Mouse (Mus musculus): ENCODE data around the gene Prtn3.
A peak's percentile ranks its signal among the peaks of the same experiment; 100 is the strongest.

Prtn3 gene

DNA sequence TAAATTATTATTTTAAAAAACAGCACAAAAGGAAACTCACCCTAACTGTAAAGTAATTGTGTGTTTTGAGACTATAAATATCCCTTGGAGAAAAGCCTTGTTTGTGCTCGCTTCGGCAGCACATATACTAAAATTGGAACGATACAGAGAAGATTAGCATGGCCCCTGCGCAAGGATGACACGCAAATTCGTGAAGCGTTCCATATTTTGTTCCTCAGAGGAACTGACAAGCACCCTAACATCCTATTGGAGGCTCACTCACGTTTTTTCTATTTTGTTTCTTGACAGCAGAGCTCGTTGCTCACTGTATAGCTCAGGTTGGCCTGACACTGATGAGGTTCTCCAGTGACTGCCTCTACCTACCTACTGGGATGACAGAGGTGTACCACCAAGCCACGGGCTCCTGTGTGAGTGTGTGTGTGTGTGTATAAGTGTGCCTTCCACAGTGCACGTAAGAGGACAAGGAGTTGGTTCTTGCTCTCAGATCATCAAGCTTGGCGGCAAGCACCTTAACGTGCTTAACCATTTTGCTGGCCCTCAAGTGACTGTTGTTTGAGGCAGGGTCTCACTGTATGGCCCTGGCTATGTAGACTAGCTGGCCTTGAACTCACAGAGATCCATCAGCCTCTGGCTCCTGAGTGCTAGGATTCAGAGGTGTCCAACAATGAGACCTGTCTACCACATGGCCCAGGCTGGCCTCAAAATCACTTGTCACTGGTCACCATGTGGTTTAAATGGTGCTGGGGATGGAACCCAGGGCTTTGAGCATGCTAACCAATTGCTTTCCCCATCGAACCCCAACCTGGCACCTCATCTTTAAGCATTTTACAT is 35.0 kb downstream of the Prtn3 start:
- no peak for DNase-seq (ENCODE audit: low read depth, low spot score)

DNA sequence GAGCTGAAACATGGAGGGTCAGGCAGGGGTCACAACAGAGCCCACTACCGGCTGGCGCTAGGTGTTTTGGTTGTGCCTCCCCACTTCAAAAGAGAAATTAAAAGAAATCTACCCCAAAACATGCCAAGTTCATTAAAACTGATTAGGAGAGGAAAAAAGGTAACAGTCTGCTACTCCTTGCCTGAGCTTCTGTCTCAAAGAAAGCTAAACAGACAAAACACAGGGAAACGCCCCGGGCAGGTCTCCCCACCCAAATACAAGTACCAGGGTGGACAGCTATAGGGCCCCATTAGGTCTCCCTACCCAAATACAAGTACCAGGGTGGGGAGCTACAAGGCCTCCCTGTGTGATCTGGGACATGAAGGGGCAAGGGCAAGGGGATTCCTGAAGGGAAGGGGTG is 36.3 kb downstream of the Prtn3 start, which contains the start of gene Gm26602:
Gm26602 (plus strand) TSS at position 301 of the 400 bp plus-strand sequence.
- DNase-seq (ENCODE audit: low read depth, low spot score) = no peak

DNA sequence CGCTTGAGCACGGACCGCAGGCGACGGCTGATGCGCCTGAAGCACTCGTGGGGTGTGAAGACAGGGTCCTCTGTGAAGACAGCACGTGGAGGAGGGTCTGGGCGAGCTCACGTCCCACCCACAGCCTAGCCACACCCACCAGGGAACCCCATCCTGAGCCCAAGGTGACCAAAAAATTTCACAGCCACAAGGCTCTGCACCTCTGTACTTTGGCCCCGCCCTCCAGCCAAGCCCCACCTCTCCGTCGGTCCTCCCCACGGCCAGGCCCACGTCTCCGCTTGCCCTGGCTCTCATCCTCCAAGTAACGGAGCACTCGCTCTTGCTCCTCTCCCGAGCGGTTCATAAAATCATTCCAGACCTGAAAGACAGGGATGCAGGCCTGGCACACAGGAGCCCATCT is 38.1 kb downstream of the Prtn3 start:
- DNase-seq (ENCODE audit: low read depth, low spot score) = no peak

- DNase-seq (ENCODE audit: low read depth, low spot score) = no peak
Measured at GRCm38 (mm10) chr10:79914131-79914947, 40.1 kb downstream of the Prtn3 start.

DNA sequence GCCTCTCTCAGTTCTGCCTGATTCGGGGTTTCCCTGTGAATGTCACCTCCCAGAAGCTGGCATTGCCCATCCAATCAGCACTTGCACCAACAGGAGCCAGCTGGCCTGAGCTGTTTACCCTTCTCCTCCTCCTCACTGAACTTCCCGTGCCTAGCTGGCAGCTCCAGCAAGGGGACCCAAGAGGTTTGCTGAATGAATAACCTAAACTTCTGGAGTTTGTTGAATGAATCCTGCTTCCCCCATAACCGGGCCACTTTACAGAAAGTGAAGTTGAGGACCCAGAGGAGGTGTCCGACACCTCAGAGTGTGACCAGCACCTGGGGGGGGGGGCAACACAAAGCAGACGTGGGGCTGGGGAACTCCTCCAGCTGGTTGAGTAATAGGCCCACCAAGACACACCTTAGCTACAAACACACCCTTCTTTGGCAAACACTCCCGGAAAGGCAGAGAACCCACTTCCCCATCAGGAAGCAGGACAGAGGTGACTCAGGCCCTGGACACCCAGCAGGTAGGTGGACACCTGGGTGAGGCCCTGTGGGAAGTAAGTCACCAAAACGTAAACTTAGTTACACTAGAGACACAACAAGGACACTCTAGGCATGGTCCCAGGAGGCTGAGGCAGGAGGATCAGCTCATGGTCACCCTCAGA is 40.8 kb downstream of the Prtn3 start:
- DNase-seq (ENCODE audit: low read depth, low spot score) = no peak

DNA sequence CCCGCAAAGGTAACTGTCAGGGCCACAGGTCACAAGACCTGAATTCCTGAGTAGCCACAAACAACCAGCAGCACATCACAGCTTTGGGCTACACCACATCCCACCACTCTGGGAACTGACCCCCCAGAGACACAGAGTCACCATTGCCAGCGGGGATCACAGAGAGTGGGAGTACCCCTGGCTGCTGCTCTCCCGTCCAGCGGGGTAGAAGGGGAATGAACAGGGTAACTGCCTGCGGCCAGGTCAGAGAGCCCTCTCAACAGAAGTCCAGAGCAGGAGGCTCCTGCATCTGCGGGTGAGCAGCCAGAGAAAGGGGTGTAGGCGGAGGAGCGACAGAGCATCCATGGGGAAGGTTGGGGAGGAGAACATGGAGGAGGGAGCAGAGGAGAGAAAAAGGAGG is 41.8 kb downstream of the Prtn3 start:
- DNase-seq (ENCODE audit: low read depth, low spot score) = no peak

- DNase-seq (ENCODE audit: low read depth, low spot score) = no peak
Measured at GRCm38 (mm10) chr10:79916808-79917531, 42.7 kb downstream of the Prtn3 start, which contains the start of gene Kiss1r. TSS of gene Kiss1r (plus strand) at chr10:79916971.

DNA sequence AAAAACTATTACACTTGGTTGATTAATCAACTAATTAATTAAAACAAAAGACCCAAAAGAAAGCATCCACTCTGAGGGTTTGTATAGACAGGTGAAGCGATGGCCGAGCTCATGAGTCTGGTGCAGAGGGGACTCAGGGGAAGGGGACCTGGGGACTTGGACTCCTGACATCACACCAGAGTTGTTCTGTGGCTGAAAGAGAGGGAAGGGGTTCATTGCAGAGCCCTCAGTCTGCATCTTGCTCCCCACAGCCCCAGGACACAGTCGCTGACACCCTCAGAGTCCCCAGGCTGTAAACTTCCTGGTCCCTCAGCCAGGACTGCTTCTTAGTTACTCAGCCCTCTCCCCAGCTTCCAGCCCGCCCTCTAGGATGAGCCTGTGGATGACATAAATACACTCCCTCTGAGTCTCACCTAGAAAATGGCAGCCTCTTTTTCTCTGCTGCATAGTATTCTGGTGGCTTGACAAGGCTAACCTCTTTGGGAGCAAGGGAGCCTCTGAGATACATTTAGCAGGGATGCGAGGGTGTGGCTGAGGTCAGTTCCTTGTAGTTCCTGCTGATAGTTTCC is 43.3 kb downstream of the Prtn3 start:
- DNase-seq (ENCODE audit: low read depth, low spot score) = no peak

GRCm38 (mm10) chr10:79918231-79919078 is 44.2 kb downstream of the Prtn3 start:
- DNase-seq (ENCODE audit: low read depth, low spot score) = no peak

DNA sequence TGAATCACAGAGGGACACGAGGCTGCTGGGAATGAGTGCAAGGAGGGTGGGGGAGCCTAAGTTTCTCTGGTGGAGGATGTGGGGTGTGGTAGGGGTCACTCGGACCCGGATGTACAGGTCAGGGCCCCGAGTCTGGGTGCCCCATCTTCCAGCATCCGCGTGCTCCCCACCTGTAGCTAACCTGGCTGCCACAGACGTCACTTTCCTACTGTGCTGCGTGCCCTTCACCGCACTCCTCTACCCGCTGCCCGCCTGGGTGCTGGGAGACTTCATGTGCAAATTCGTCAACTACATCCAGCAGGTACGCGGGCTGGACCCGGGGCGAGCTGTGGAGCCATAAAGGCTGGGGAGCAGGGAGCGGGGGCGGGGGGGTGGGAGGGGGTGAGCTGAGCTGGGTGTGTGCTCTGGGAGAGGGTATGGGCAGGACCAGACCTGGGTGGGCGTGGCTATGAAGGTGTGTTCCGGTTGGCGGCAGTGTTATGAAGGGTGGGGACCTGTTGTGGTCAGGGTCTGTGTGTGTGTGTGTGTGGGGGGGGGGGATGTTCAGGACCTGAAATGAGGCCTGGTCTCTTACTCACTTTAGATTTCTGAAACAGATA is 45.1 kb downstream of the Prtn3 start:
- DNase-seq (ENCODE audit: low read depth, low spot score) = no peak

DNA sequence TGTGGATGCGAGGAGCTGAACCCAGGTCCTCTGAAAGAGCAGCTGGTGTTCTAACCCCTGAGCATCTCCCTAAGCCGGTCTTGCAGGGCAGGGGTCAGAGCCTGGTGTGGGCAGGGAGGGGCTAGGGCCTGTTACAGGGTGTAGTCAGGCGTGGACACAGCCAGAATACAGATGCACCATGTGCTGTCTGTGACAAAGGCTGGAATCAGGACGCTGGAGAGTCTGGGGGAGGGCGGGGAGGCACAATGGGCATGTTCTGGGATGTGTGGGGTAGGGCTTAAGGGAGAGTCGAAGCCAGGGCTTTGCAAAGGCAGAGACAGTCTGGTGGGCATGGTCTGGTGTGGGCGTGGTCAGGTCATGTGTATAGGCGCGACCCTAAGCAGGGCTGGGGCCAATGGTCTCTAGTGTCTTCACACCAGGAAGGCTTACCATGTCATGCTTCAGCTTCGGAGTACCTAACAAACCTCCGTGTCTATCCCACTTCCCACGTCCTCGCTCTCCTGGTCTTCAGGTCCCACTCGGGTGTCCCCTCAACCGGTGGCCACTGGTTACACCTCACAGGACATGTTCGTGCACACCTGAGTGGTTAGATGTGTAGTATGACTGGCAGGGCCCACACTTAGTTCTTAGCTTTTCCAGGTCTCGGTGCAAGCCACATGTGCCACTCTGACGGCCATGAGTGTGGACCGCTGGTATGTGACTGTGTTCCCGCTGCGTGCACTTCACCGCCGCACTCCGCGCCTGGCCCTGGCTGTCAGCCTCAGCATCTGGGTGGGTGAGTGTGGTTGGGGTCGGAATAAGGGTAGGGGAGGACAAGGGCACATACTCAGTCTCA is 46.0 kb downstream of the Prtn3 start:
- no peak for DNase-seq (ENCODE audit: low read depth, low spot score)

- no peak for DNase-seq (ENCODE audit: low read depth, low spot score)
Measured at GRCm38 (mm10) chr10:79920958-79921535, 46.8 kb downstream of the Prtn3 start, which contains the start of gene R3hdm4. TSS of gene R3hdm4 (minus strand) at chr10:79921208.

GRCm38 (mm10) chr10:79921572-79921971 is 47.3 kb downstream of the Prtn3 start:
- no peak for DNase-seq (ENCODE audit: low read depth, low spot score)

GRCm38 (mm10) chr10:79924998-79925784 is 50.9 kb downstream of the Prtn3 start:
- DNase-seq (ENCODE audit: low read depth, low spot score) = peak; percentile 72

- no peak for DNase-seq (ENCODE audit: low read depth, low spot score)
Measured at GRCm38 (mm10) chr10:79925785-79926490, 51.7 kb downstream of the Prtn3 start.

- peak; percentile 88 for DNase-seq (ENCODE audit: low read depth, low spot score)
Measured at GRCm38 (mm10) chr10:79926491-79927323, 52.4 kb downstream of the Prtn3 start, which contains the start of gene Arid3a. TSS of gene Arid3a (plus strand) at chr10:79927043.

All from WW6 (cell line).